Mouse (Mus musculus): ENCODE measurements around the gene Prlh. TPM values are rescaled to one million over a fixed set of nuclear protein-coding genes. Genes with fewer than 3 reads are reported as not detected.

Prlh gene
- polyA plus RNA-seq, 1 experiment from 2014 or later = not detected

DNA sequence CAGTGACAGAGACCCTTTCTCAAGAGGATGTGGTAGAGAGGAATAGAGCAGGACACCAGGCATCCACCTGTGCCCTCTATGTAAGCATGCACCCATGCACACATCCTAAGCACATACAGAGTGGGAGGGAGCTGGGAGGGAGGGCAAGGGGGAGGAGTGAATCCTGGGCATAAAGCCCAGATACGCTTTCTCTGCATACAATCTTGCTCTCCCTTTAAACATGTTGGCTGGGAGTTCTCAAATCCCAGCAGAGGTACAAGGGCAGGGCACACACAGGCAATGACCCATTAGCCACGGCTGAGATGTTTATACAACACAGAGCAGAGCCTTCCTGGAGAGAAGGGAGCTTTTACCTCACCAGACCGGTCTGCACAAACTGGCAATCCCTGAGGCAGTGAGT is 10.1 kb downstream of the Prlh start:
- 29% methylated on average over 3 of the region's 3 CpGs for WGBS
- Histone ChIP-seq H3K9me3 (ENCODE audit: control insufficient read depth, low read length) (no peaks in the 10 kb centered on the region), H3K27ac (replicated peaks; ENCODE audit: low read depth, low read length) (no peak overlapping the region), H3K36me3 (ENCODE audit: control insufficient read depth, insufficient read depth, low read length) (no peaks in the 10 kb centered on the region), H3K27me3 (ENCODE audit: control insufficient read depth, insufficient read depth, low read length) (no peaks in the 10 kb centered on the region), H3K9ac (replicated peaks; ENCODE audit: low read length) (no peak overlapping the region), H3K4me3 (replicated peaks; ENCODE audit: low read depth, low read length) (no peak overlapping the region), H3K4me1 (ENCODE audit: control insufficient read depth, insufficient read depth, low read length) (no peaks in the 10 kb centered on the region), H3K4me2 (ENCODE audit: low read length) (no peak overlapping the region)
- ATAC-seq (ENCODE audit: low FRiP score, low TSS enrichment) = peak; percentile 48; the same call in 1 of the 2 replicates
- peak; percentile 31 for DNase-seq

DNA sequence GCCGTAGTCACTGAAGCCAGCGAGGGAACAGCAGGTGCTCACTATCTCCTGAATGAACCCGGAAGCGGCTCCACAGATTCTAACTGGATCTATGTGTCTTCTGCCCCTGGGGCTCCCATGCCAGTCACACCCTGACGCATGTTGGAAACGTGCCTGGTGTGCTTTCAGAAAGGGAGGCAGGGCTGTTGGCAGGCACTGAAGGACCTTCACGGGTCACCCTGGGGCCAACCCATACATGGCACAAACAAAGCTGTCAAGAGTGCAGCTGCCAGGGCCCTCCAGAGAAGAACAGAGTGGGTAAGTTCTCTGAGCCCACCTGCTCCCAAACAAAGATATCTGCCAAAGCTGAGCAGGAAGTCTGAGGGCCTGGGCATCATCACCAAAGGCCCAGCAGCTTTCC is 14.7 kb downstream of the Prlh start:
- WGBS = 58% methylated on average over 7 of the region's 7 CpGs
- ATAC-seq (ENCODE audit: low FRiP score, low TSS enrichment) (no peak; the same call in 1 of the 2 replicates), DNase-seq (peak; percentile 45)
- H3K4me1 ChIP-seq (ENCODE audit: control insufficient read depth, insufficient read depth, low read length) = no peaks in the 10 kb centered on the region
- no peaks in the 10 kb centered on the region for H3K9me3 ChIP-seq (ENCODE audit: control insufficient read depth, low read length)
- H3K36me3 ChIP-seq (ENCODE audit: control insufficient read depth, insufficient read depth, low read length) = no peaks in the 10 kb centered on the region
- no peak overlapping the region for H3K4me2 ChIP-seq (ENCODE audit: low read length)
- H3K27ac ChIP-seq (replicated peaks; ENCODE audit: low read depth, low read length) = no peak overlapping the region
- no peak overlapping the region for H3K9ac ChIP-seq (replicated peaks; ENCODE audit: low read length)
- H3K4me3 ChIP-seq (replicated peaks; ENCODE audit: low read depth, low read length) = no peak overlapping the region
- no peaks in the 10 kb centered on the region; the same call in 1 of the 2 replicates for H3K27me3 ChIP-seq (ENCODE audit: control insufficient read depth, insufficient read depth, low read length)

DNA sequence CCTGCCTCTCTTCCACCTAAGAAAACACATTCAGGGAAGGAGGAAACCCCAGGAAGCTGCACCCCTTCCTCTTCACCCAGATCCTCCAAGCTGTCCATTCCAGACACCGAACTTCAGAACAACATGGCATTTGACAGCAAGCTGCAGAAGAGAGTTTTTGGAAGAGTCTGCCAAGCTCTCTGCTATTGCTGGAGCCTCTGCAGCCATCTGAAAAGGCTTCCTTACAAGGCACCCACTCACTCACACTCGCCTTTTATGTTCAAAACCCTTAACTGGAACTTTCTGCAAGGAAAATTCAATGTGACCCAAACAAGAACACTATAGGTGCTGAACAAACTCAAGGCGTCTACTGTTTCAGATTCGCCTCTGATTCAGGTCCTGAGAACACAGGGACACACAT is 15.7 kb downstream of the Prlh start:
- H3K4me1 ChIP-seq (ENCODE audit: control insufficient read depth, insufficient read depth, low read length) = no peaks in the 10 kb centered on the region
- H3K4me2 ChIP-seq (ENCODE audit: low read length) = no peak overlapping the region
- H3K36me3 ChIP-seq (ENCODE audit: control insufficient read depth, insufficient read depth, low read length) = no peaks in the 10 kb centered on the region
- DNase-seq (no peak), ATAC-seq (ENCODE audit: low FRiP score, low TSS enrichment) (no peak)
- 84% methylated on average over 4 of the region's 4 CpGs for WGBS
- no peaks in the 10 kb centered on the region for H3K9me3 ChIP-seq (ENCODE audit: control insufficient read depth, low read length)
- H3K4me3 ChIP-seq (replicated peaks; ENCODE audit: low read depth, low read length) = no peak overlapping the region
- H3K27ac ChIP-seq (replicated peaks; ENCODE audit: low read depth, low read length) = no peak overlapping the region
- no peaks in the 10 kb centered on the region; the same call in 1 of the 2 replicates for H3K27me3 ChIP-seq (ENCODE audit: control insufficient read depth, insufficient read depth, low read length)
- no peak overlapping the region for H3K9ac ChIP-seq (replicated peaks; ENCODE audit: low read length)

DNA sequence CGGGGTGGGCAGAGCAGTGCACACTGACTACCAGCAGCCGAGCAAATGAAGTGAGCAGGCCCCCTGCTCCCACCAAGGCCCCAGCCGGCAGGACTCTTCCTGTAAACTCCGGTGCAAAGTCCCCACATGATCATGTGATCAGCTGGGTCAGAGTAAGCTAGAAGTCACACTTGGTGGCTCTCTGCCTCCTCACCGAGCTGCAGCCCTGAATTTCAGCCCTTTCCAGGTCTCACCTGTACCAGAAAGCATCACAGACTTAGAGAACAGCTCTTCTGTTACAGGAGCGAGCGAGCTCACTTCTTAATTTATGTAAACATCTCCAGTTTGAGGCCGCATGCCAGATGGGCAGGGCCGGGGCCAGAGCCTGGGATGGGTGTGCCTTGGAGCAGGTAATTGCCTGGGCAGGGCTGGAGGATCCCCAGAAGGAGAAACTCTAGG is 16.5 kb downstream of the Prlh start, which contains the start of gene Rab17:
Gene Rab17 (minus strand): TSS at position 315 of the 438 bp plus-strand sequence.
- H3K4me2 ChIP-seq (ENCODE audit: low read length) = no peak within 1 kb of the TSS
- H3K4me3 ChIP-seq (replicated peaks; ENCODE audit: low read depth, low read length) = no peak within 1 kb of the TSS
- WGBS = 50% methylated on average over 9 of the region's 9 CpGs
- H3K9ac ChIP-seq (replicated peaks; ENCODE audit: low read length) = no peak within 1 kb of the TSS
- H3K36me3 ChIP-seq (ENCODE audit: control insufficient read depth, insufficient read depth, low read length) = no peaks in the 10 kb centered on the region
- peaks cover 5% of the 10 kb centered on the region; the same call in 1 of the 2 replicates for H3K27me3 ChIP-seq (ENCODE audit: control insufficient read depth, insufficient read depth, low read length)
- no peaks in the 10 kb centered on the region for H3K9me3 ChIP-seq (ENCODE audit: control insufficient read depth, low read length)
- H3K4me1 ChIP-seq (ENCODE audit: control insufficient read depth, insufficient read depth, low read length) = peaks cover 3% of the 10 kb centered on the region; the same call in 1 of the 2 replicates
- ATAC-seq (ENCODE audit: low FRiP score, low TSS enrichment) = no peak
- DNase-seq = no peak
- H3K27ac ChIP-seq (replicated peaks; ENCODE audit: low read depth, low read length) = no peak within 1 kb of the TSS

DNA sequence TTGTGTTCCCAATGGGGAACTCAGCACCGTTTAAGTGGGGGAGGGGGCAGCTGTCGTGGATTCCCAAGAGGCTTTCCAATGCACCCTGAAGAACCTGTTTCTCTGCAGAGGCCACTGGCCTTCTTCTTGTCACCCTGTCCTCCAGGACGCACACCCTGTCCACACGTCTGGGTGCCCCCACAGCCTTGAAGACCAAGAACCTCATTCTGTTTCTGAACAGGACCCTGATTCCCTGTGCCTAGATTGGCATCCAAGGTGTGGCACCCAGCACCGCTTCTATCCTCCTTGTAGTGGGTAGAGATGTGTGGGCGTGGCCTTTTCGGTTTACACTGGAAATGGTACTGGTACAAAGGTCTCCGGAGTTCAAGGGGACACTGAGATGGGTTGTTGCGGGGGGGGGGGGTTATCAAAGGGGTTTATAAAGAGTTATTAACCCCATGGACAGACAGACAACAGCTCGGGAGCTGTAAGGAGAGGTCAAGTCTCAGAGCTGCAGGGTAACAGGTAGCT is 17.0 kb downstream of the Prlh start:
- no peak for ATAC-seq (ENCODE audit: low FRiP score, low TSS enrichment)
- H3K4me3 ChIP-seq (replicated peaks; ENCODE audit: low read depth, low read length) = no peak overlapping the region
- peaks cover 9% of the 10 kb centered on the region for H3K4me1 ChIP-seq (ENCODE audit: control insufficient read depth, insufficient read depth, low read length)
- no peak for DNase-seq
- peaks cover 5% of the 10 kb centered on the region; the same call in 1 of the 2 replicates for H3K27me3 ChIP-seq (ENCODE audit: control insufficient read depth, insufficient read depth, low read length)
- H3K36me3 ChIP-seq (ENCODE audit: control insufficient read depth, insufficient read depth, low read length) = no peaks in the 10 kb centered on the region
- 79% methylated on average over 10 of the region's 10 CpGs for WGBS
- H3K27ac ChIP-seq (replicated peaks; ENCODE audit: low read depth, low read length) = no peak overlapping the region
- no peak overlapping the region for H3K9ac ChIP-seq (replicated peaks; ENCODE audit: low read length)
- H3K4me2 ChIP-seq (ENCODE audit: low read length) = no peak overlapping the region
- no peaks in the 10 kb centered on the region for H3K9me3 ChIP-seq (ENCODE audit: control insufficient read depth, low read length)

DNA sequence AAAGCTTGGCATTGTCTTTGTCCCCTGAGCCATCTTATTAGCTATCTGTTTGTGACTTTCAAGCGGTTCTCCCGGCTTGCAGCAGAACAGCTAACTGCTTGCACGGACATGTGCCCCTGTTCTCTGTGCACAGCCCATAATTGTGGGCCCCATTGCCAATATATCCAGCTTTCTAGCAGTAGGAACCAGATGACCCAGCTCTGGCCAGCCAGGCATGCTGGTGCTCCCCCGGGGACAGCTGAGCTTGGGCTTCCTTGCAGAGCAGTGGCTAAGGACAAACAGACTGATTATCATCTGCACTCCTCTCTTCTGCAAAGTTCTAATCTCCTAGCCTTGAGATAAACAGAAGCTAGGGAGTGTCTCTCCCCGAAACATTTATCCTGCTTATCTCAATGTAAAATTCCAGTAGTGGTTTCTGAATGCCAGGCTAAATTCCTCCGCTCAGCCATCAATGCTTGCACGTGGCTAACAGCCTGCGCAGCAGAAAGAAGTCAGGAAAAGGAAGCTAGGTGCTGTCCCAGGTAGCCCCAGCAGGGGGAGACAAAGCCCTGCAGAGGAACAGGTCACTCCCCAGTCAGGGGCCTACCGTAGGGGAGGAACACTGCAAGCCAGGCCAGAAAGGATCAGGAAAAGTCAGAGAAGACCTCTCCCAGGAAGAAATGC is 20.1 kb downstream of the Prlh start:
- H3K4me2 ChIP-seq (ENCODE audit: low read length) = peak overlapping the region; percentile 2; the same call in 1 of the 2 replicates
- WGBS = 15% methylated on average over 9 of the region's 9 CpGs
- H3K9me3 ChIP-seq (ENCODE audit: control insufficient read depth, low read length) = no peaks in the 10 kb centered on the region
- DNase-seq (peak; percentile 94), ATAC-seq (ENCODE audit: low FRiP score, low TSS enrichment) (peak; percentile 69; the same call in 1 of the 2 replicates)
- peaks cover 19% of the 10 kb centered on the region for H3K4me1 ChIP-seq (ENCODE audit: control insufficient read depth, insufficient read depth, low read length)
- H3K27ac ChIP-seq (replicated peaks; ENCODE audit: low read depth, low read length) = no peak overlapping the region
- no peaks in the 10 kb centered on the region for H3K36me3 ChIP-seq (ENCODE audit: control insufficient read depth, insufficient read depth, low read length)
- no peak overlapping the region for H3K4me3 ChIP-seq (replicated peaks; ENCODE audit: low read depth, low read length)
- H3K27me3 ChIP-seq (ENCODE audit: control insufficient read depth, insufficient read depth, low read length) = peaks cover 5% of the 10 kb centered on the region; the same call in 1 of the 2 replicates
- H3K9ac ChIP-seq (replicated peaks; ENCODE audit: low read length) = no peak overlapping the region

DNA sequence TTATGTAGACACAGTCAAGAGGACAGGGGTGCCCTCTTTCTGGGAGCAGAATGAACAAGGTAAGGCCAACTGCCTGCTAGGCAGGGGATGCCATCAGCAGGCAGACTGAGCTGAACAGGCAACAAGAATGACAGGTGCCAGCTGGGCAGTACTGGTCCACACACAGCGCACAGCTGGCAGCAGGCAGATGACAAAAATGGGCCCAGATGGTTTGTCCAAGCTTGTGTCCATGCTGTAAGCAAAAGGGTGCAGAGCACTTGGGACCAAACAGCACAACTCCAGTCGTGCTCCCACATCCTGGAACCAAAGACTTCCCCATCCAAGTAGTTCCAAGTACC is 20.6 kb downstream of the Prlh start:
- Histone ChIP-seq H3K4me3 (replicated peaks; ENCODE audit: low read depth, low read length) (no peak overlapping the region), H3K27me3 (ENCODE audit: control insufficient read depth, insufficient read depth, low read length) (peaks cover 5% of the 10 kb centered on the region; the same call in 1 of the 2 replicates), H3K27ac (replicated peaks; ENCODE audit: low read depth, low read length) (no peak overlapping the region), H3K4me2 (ENCODE audit: low read length) (no peak overlapping the region), H3K4me1 (ENCODE audit: control insufficient read depth, insufficient read depth, low read length) (peaks cover 19% of the 10 kb centered on the region), H3K9me3 (ENCODE audit: control insufficient read depth, low read length) (no peaks in the 10 kb centered on the region), H3K9ac (replicated peaks; ENCODE audit: low read length) (no peak overlapping the region), H3K36me3 (ENCODE audit: control insufficient read depth, insufficient read depth, low read length) (no peaks in the 10 kb centered on the region)
- DNase-seq = no peak
- 76% methylated on average over 2 of the region's 2 CpGs for WGBS
- ATAC-seq (ENCODE audit: low FRiP score, low TSS enrichment) = peak; percentile 24; the same call in 1 of the 2 replicates

DNA sequence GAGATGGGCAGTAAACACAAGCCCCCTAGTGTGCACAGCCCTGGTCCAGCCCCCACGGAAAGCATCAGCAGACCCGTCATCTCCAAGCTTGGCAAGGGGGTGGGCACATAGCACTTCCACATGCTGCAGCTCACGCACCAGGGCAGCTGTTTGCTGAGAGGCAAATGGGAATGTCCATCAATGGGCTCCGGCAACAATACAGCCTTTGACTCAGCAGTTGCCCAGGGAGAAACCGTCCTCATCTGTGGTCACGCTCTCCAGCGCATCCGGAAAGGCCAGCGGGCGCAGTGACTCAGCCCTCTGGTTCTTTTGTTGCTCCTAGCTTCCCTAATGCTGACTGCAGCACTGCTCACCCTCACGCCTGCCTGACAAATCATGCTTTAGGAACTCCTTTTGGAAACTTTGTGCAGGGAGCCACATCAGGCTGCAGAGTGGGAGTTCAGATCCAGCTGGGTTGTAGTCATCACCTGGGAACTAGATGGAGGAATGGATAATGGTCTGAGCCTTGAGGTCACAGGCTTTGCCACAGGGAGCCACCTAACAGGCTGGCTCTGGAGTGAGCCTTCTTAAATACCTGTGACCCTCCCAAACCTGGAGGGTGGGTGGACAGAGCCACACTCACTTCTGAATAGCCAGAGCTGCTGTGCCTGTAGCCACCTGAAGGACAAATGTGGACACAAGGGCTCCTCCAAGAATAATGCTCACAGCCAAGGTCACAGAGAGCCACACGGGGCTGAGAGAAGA is 22.2 kb downstream of the Prlh start:
- Histone ChIP-seq H3K9ac (replicated peaks; ENCODE audit: low read length) (no peak overlapping the region), H3K4me1 (ENCODE audit: control insufficient read depth, insufficient read depth, low read length) (peaks cover 19% of the 10 kb centered on the region), H3K4me3 (replicated peaks; ENCODE audit: low read depth, low read length) (no peak overlapping the region), H3K4me2 (ENCODE audit: low read length) (peak overlapping the region; percentile 39), H3K9me3 (ENCODE audit: control insufficient read depth, low read length) (no peaks in the 10 kb centered on the region), H3K27me3 (ENCODE audit: control insufficient read depth, insufficient read depth, low read length) (peaks cover 5% of the 10 kb centered on the region; the same call in 1 of the 2 replicates), H3K27ac (replicated peaks; ENCODE audit: low read depth, low read length) (peak overlapping the region; percentile 1; the same call in 1 of the 2 replicates), H3K36me3 (ENCODE audit: control insufficient read depth, insufficient read depth, low read length) (no peaks in the 10 kb centered on the region)
- peak; percentile 29; the same call in 1 of the 2 replicates for ATAC-seq (ENCODE audit: low FRiP score, low TSS enrichment)
- DNase-seq = peak; percentile 75
- 2% methylated on average over 12 of the region's 12 CpGs for WGBS
